22 mouse cellular contexts compared by ENCODE assay signal in the genomic region with DNA sequence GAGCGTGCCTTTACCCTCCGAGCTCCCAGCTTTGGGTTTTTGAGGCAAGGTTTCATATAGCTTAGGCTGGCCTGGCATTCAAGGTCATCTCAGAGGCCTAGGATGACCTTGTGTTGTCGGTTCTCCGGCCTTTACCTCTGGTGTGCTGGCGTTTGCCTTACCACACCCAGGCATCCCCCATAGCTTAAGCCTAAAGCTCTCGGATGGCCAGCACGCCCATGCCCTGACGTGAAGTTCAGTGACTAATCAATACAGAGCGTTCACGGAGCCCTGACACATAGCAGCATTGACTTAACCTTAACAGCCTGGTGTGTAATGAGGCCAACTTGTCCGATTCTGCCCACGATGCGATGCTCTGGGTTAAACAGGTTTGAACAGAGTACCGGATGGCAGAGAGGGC. TPM values are rescaled to one million over a fixed set of nuclear protein-coding genes. Genes with fewer than 3 reads are reported as not detected.
DNase-seq lines count a peak whose midpoint lies in the region.
"Had no signal": no experiment of that assay in that cellular context is flagged by ENCODE, and none has a peak within 500 bp of the region (broad histone marks: within the 10 kb centered on the region; RNA-seq: fewer than 3 reads in every experiment).

No protein-coding gene starts in this region.

- H3K9me3 ChIP-seq in heart, embryonic 10.5 days, result no peaks in the 10 kb centered on the region
- H3K9me3 ChIP-seq: embryonic facial prominence, embryonic 10.5 days; embryonic facial prominence, embryonic 12.5 days; forebrain, embryonic 13.5 days; forebrain, embryonic 15.5 days had no signal

- peaks cover 50% of the 10 kb centered on the region for H3K4me1 ChIP-seq in heart, embryonic 10.5 days

- 0 out of 2 replicates have a peak, but pooled peaks cover 4% of the 10 kb centered on the region for H3K27me3 ChIP-seq in heart, embryonic 10.5 days (ENCODE audit: insufficient read depth, poor library complexity, severe bottlenecking)
- H3K27me3 ChIP-seq: embryonic facial prominence, embryonic 12.5 days; forebrain, embryonic 15.5 days; Patski had no signal

- 0 out of 2 replicates have a peak, but pooled peaks cover under 1% of the 10 kb centered on the region for H3K36me3 ChIP-seq in heart, embryonic 10.5 days
- H3K36me3 ChIP-seq: embryonic facial prominence, embryonic 12.5 days; forebrain, embryonic 15.5 days; G1E had no signal

- no peak overlapping the region for H3K27ac ChIP-seq in heart, embryonic 10.5 days
- H3K27ac ChIP-seq: embryonic facial prominence, embryonic 12.5 days; forebrain, embryonic 13.5 days; forebrain, embryonic 15.5 days had no signal

- intact Hi-C loops in heart, postnatal 10 days (cut with DNase I), result loop anchor here (1.0 kb wide), 1 partner anchor 18 kb away; no protein-coding TSS in a partner anchor

- WGBS in heart, embryonic 10.5 days, result 84% methylated on average over 14 of the region's 14 CpGs

- peak; percentile 59 for DNase-seq in heart, embryonic 10.5 days (ENCODE audit: low spot score)
- no peak for DNase-seq in heart, postnatal 10 days
- DNase-seq in urinary bladder, postnatal 14 days (ENCODE audit: low spot score), result peak; percentile 19
- no peak for DNase-seq in urinary bladder, postnatal 10 days (ENCODE audit: low spot score)
- peak; percentile 55 for DNase-seq in R1 (ENCODE audit: low read depth, low spot score)
- DNase-seq in cerebellum, postnatal 10 days, result no peak
- no peak for DNase-seq in cerebellum, adult 11 months
- DNase-seq: adrenal gland, adult 8-10 months; adrenal gland, postnatal 14 days; adrenal gland, postnatal 36 days; B cell, adult 2 months; cerebellum, adult 18-20 months; cerebellum, adult 8-10 months; cerebellum, adult 9-11 months; cerebellum, postnatal 25 days; forebrain, postnatal 0 days had no signal

- H3K4me3 ChIP-seq in heart, embryonic 10.5 days, result no peak overlapping the region
- H3K4me3 ChIP-seq: embryonic facial prominence, embryonic 10.5 days; embryonic facial prominence, embryonic 12.5 days; forebrain, embryonic 13.5 days; forebrain, embryonic 15.5 days had no signal

RNA-seq across cellular contexts. Expression of a gene that starts 1.7 kb away (rescaled TPM):
- polyA plus RNA-seq in heart, embryonic 10.5 days (2016; fragmentation: Nextera tagmentation; extraction: Ambion mirVana), result 254 and 329 TPM in 2 replicates
- 100 to 1,000 TPM; 103 to 132 TPM for total RNA-seq in heart, postnatal 10 days (2021)
- total RNA-seq: G1E had no signal
- polyA plus RNA-seq: G1E had no signal

RNA-seq across cellular contexts. Expression of a gene that starts 51.9 kb away (rescaled TPM):
- polyA plus RNA-seq in heart, embryonic 10.5 days (2016; fragmentation: Nextera tagmentation; extraction: Ambion mirVana), result 6,505 and 8,921 TPM in 2 replicates
- 1,000 to 10,000 TPM; 1,831 to 2,004 TPM for total RNA-seq in heart, postnatal 10 days (2021)

Comparison
In these comparisons a context has a peak if more than half of its experiments do, and no peak if none do; other contexts are left out.
1. DNase-seq: peak in heart, embryonic 10.5 days (single experiment), urinary bladder, postnatal 14 days (single experiment) and R1 (single experiment); none in heart, postnatal 10 days (0 of 2), urinary bladder, postnatal 10 days (single experiment), cerebellum, postnatal 10 days (0 of 2) and cerebellum, adult 11 months (single experiment).